Mouse (Mus musculus) embryonic facial prominence, embryonic 10.5 days (tissue): ENCODE data around the gene Eml3. TPM values are rescaled to one million over a fixed set of nuclear protein-coding genes. Genes with fewer than 3 reads are reported as not detected.

Experiments used
- DNase-seq: peaks from one replicate; pipeline ENCODE4 v3.0.0-alpha.2; 2017; ENCODE audit warnings: low spot score
- H3K27ac ChIP-seq: fragments of 300-500 bp; sonication (generic); replicated peaks from 2 replicates; pipeline ENCODE4 v1.5.1; 2016; ENCODE audit warnings: mild to moderate bottlenecking
- H3K27me3 ChIP-seq: fragments of 300-500 bp; sonication (generic); replicated peaks from 2 replicates; pipeline ENCODE4 v1.6.1; 2016; ENCODE audit warnings: low read depth, mild to moderate bottlenecking; ENCODE audit not compliant: poor library complexity, severe bottlenecking
- H3K36me3 ChIP-seq: fragments of 300-500 bp; sonication (generic); replicated peaks from 2 replicates; pipeline ENCODE4 v1.6.1; 2016; ENCODE audit warnings: mild to moderate bottlenecking, moderate library complexity
- H3K4me1 ChIP-seq: fragments of 300-500 bp; sonication (generic); 2 replicates; pipeline ENCODE4 v1.6.1; 2016
- H3K4me3 ChIP-seq: fragments of 300-500 bp; sonication (generic); 2 replicates; pipeline ENCODE4 v1.5.1; 2016; ENCODE audit warnings: mild to moderate bottlenecking, moderate library complexity
- H3K9me3 ChIP-seq: fragments of 300-500 bp; sonication (generic); 2 replicates; pipeline ENCODE4 v1.6.1; 2016; ENCODE audit warnings: mild to moderate bottlenecking
- WGBS: fragments of 180-500 bp; shearing (Covaris S2); methylation state at CpG from one replicate; pipeline ENCODE4 v1.1.7; 2016; 5-methylcytosine and 5-hydroxymethylcytosine counted together
- polyA plus RNA-seq: library from polyadenylated mRNA; unstranded; fragments of >200 nt; fragmentation: Nextera tagmentation; extraction: Ambion mirVana; gene quantifications from 2 replicates; pipeline ENCODE4 v1.2.1, GENCODE M21; 2016

Gene Eml3
- polyA plus RNA-seq, 1 experiment from 2014 or later: 28.9 TPM

- 3% methylated on average over 6 of the region's 6 CpGs for WGBS
- H3K27ac ChIP-seq: peak overlapping the region; percentile 92
- no peaks in the 10 kb centered on the region for H3K27me3 ChIP-seq
- peak; percentile 54 for DNase-seq
- H3K9me3 ChIP-seq: no peaks in the 10 kb centered on the region
- peak overlapping the region; percentile 92 for H3K4me3 ChIP-seq
- H3K36me3 ChIP-seq: peaks cover 47% of the 10 kb centered on the region
- H3K4me1 ChIP-seq: peaks cover 22% of the 10 kb centered on the region
Measured at GRCm38 (mm10) chr19:8920836-8921291, 8.5 kb upstream of the Eml3 start.

- peaks cover 22% of the 10 kb centered on the region for H3K4me1 ChIP-seq
- WGBS: 56% methylated on average over 9 of the region's 9 CpGs
- H3K27ac ChIP-seq: no peak overlapping the region
- DNase-seq: no peak
- peak overlapping the region; percentile 92 for H3K4me3 ChIP-seq
- H3K36me3 ChIP-seq: peaks cover 47% of the 10 kb centered on the region
- H3K27me3 ChIP-seq: no peaks in the 10 kb centered on the region
- H3K9me3 ChIP-seq: no peaks in the 10 kb centered on the region
Measured at GRCm38 (mm10) chr19:8921741-8922140, 7.6 kb upstream of the Eml3 start.

- Histone ChIP-seq H3K27ac (no peak overlapping the region), H3K36me3 (peaks cover 60% of the 10 kb centered on the region), H3K4me1 (peaks cover 34% of the 10 kb centered on the region), H3K9me3 (no peaks in the 10 kb centered on the region), H3K4me3 (peak overlapping the region; percentile 12; the same call in 1 of the 2 replicates), H3K27me3 (no peaks in the 10 kb centered on the region)
- DNase-seq: no peak
- 90% methylated on average over 2 of the region's 2 CpGs for WGBS
Measured at GRCm38 (mm10) chr19:8926766-8927165, 2.6 kb upstream of the Eml3 start.

GRCm38 (mm10) chr19:8927891-8928525 lies 1.3 kb upstream of the Eml3 start:
- H3K4me3 ChIP-seq: no peak overlapping the region
- WGBS: 91% methylated on average over 12 of the region's 12 CpGs
- H3K27me3 ChIP-seq: no peaks in the 10 kb centered on the region

GRCm38 (mm10) chr19:8928689-8929223 lies 596 bp upstream of the Eml3 start:
- peak overlapping the region; percentile 91 for H3K27ac ChIP-seq

More at GRCm38 (mm10) chr19:8927891-8928525, 1.3 kb upstream of the Eml3 start:
- no peak overlapping the region for H3K27ac ChIP-seq
- H3K9me3 ChIP-seq: no peaks in the 10 kb centered on the region
- no peak for DNase-seq
- H3K36me3 ChIP-seq: peaks cover 60% of the 10 kb centered on the region
- H3K4me1 ChIP-seq: peaks cover 28% of the 10 kb centered on the region

GRCm38 (mm10) chr19:8930117-8930516 lies 765 bp downstream of the Eml3 start:
- Histone ChIP-seq H3K27ac (peak overlapping the region; percentile 91), H3K9me3 (no peaks in the 10 kb centered on the region), H3K36me3 (peaks cover 66% of the 10 kb centered on the region), H3K4me1 (peaks cover 28% of the 10 kb centered on the region), H3K27me3 (no peaks in the 10 kb centered on the region), H3K4me3 (peak overlapping the region; percentile 89)
- 12% methylated on average over 11 of the region's 11 CpGs for WGBS
- DNase-seq: no peak

More at GRCm38 (mm10) chr19:8928689-8929223, 596 bp upstream of the Eml3 start:
- 14% methylated on average over 16 of the region's 16 CpGs for WGBS
- Histone ChIP-seq H3K4me3 (peak overlapping the region; percentile 89), H3K9me3 (no peaks in the 10 kb centered on the region), H3K36me3 (peaks cover 61% of the 10 kb centered on the region), H3K27me3 (no peaks in the 10 kb centered on the region), H3K4me1 (peaks cover 28% of the 10 kb centered on the region)
- no peak for DNase-seq

- Histone ChIP-seq H3K4me3 (peak overlapping the region; percentile 89), H3K9me3 (no peaks in the 10 kb centered on the region), H3K36me3 (peaks cover 66% of the 10 kb centered on the region), H3K27me3 (no peaks in the 10 kb centered on the region), H3K4me1 (peaks cover 28% of the 10 kb centered on the region), H3K27ac (peak overlapping the region; percentile 12; the same call in 1 of the 2 replicates)
- 79% methylated on average over 7 of the region's 7 CpGs for WGBS
- no peak for DNase-seq
Measured at GRCm38 (mm10) chr19:8930771-8931170, 1.4 kb downstream of the Eml3 start.

GRCm38 (mm10) chr19:8936736-8937135 lies 7.4 kb downstream of the Eml3 start:
- peaks cover 81% of the 10 kb centered on the region for H3K36me3 ChIP-seq
- H3K27ac ChIP-seq: no peak overlapping the region
- DNase-seq: no peak
- H3K27me3 ChIP-seq: no peaks in the 10 kb centered on the region
- no peak overlapping the region for H3K4me3 ChIP-seq
- H3K4me1 ChIP-seq: peaks cover 14% of the 10 kb centered on the region
- 88% methylated on average over 2 of the region's 2 CpGs for WGBS
- H3K9me3 ChIP-seq: no peaks in the 10 kb centered on the region

GRCm38 (mm10) chr19:8940526-8941133 lies 11.3 kb downstream of the Eml3 start:
- Histone ChIP-seq H3K9me3 (no peaks in the 10 kb centered on the region), H3K4me3 (peak overlapping the region; percentile 97), H3K4me1 (peaks cover 38% of the 10 kb centered on the region), H3K36me3 (peaks cover 74% of the 10 kb centered on the region), H3K27me3 (no peaks in the 10 kb centered on the region), H3K27ac (peak overlapping the region; percentile 99)
- 79% methylated on average over 15 of the region's 15 CpGs for WGBS
- DNase-seq: no peak

GRCm38 (mm10) chr19:8941136-8941514 lies 11.8 kb downstream of the Eml3 start:
- Histone ChIP-seq H3K4me3 (peak overlapping the region; percentile 97), H3K36me3 (peaks cover 74% of the 10 kb centered on the region), H3K27me3 (no peaks in the 10 kb centered on the region), H3K27ac (peak overlapping the region; percentile 99), H3K9me3 (no peaks in the 10 kb centered on the region), H3K4me1 (peaks cover 38% of the 10 kb centered on the region)
- DNase-seq: no peak
- 46% methylated on average over 10 of the region's 10 CpGs for WGBS

- peak within 1 kb of the TSS; percentile 97 for H3K4me3 ChIP-seq
- under 1% methylated on average over 64 of the region's 64 CpGs for WGBS
- peaks cover 38% of the 10 kb centered on the region for H3K4me1 ChIP-seq
- H3K36me3 ChIP-seq: peaks cover 74% of the 10 kb centered on the region
- H3K27me3 ChIP-seq: no peaks in the 10 kb centered on the region
- no peaks in the 10 kb centered on the region for H3K9me3 ChIP-seq
- DNase-seq: peak; percentile 99
- H3K27ac ChIP-seq: peak within 1 kb of the TSS; percentile 99
Measured at GRCm38 (mm10) chr19:8941515-8942217, 12.3 kb downstream of the Eml3 start, which contains the start of gene Mta2. TSS of gene Mta2 (plus strand) at chr19:8941875.

- under 1% methylated on average over 46 of the region's 46 CpGs for WGBS
- Histone ChIP-seq H3K27me3 (no peaks in the 10 kb centered on the region), H3K36me3 (peaks cover 74% of the 10 kb centered on the region), H3K4me1 (peaks cover 38% of the 10 kb centered on the region), H3K9me3 (no peaks in the 10 kb centered on the region), H3K4me3 (peak overlapping the region; percentile 97), H3K27ac (peak overlapping the region; percentile 99)
- DNase-seq: peak; percentile 74
Measured at GRCm38 (mm10) chr19:8942276-8942964, 13.1 kb downstream of the Eml3 start.
